Mouse (Mus musculus): Measurements from ENCODE around the gene Ldlrad3.

Ldlrad3 gene

GRCm38 (mm10) chr2:102034513-102034879, 151.7 kb downstream of the Ldlrad3 start:
- DNase-seq (ENCODE audit: low spot score): no peak

- DNase-seq (ENCODE audit: low spot score): no peak
These were observed 152.2 kb downstream of the Ldlrad3 start for GRCm38 (mm10) chr2:102033818-102034512.

GRCm38 (mm10) chr2:102032713-102033343, 153.4 kb downstream of the Ldlrad3 start:
- no peak for DNase-seq (ENCODE audit: low spot score)

GRCm38 (mm10) chr2:102030652-102031051, 155.5 kb downstream of the Ldlrad3 start:
- peak; percentile 22 for DNase-seq (ENCODE audit: low spot score)

- DNase-seq (ENCODE audit: low spot score): no peak
These were observed 156.0 kb downstream of the Ldlrad3 start for GRCm38 (mm10) chr2:102030152-102030551.

- DNase-seq (ENCODE audit: low spot score): no peak
These were observed 156.5 kb downstream of the Ldlrad3 start for GRCm38 (mm10) chr2:102029682-102030081.

GRCm38 (mm10) chr2:102027265-102027664, 158.9 kb downstream of the Ldlrad3 start:
- no peak for DNase-seq (ENCODE audit: low spot score)

GRCm38 (mm10) chr2:102026156-102026555, 160.0 kb downstream of the Ldlrad3 start:
- DNase-seq (ENCODE audit: low spot score): no peak

GRCm38 (mm10) chr2:102024483-102024882, 161.7 kb downstream of the Ldlrad3 start:
- DNase-seq (ENCODE audit: low spot score): no peak

GRCm38 (mm10) chr2:102021371-102022084, 164.7 kb downstream of the Ldlrad3 start:
- DNase-seq (ENCODE audit: low spot score): no peak

- DNase-seq (ENCODE audit: low spot score): no peak
These were observed 165.6 kb downstream of the Ldlrad3 start for GRCm38 (mm10) chr2:102020546-102020945.

- DNase-seq (ENCODE audit: low spot score): no peak
These were observed 171.6 kb downstream of the Ldlrad3 start for GRCm38 (mm10) chr2:102014538-102015113.

GRCm38 (mm10) chr2:102011311-102011975, 174.7 kb downstream of the Ldlrad3 start:
- DNase-seq (ENCODE audit: low spot score): no peak

- DNase-seq (ENCODE audit: low spot score): no peak
These were observed 176.4 kb downstream of the Ldlrad3 start for GRCm38 (mm10) chr2:102009766-102010265.

GRCm38 (mm10) chr2:102006143-102006542, 180.0 kb downstream of the Ldlrad3 start:
- no peak for DNase-seq (ENCODE audit: low spot score)

- no peak for DNase-seq (ENCODE audit: low spot score)
These were observed 180.7 kb downstream of the Ldlrad3 start for GRCm38 (mm10) chr2:102005377-102006007.

GRCm38 (mm10) chr2:102003776-102004264, 182.4 kb downstream of the Ldlrad3 start:
- no peak for DNase-seq (ENCODE audit: low spot score)

GRCm38 (mm10) chr2:102002974-102003775, 183.0 kb downstream of the Ldlrad3 start:
- no peak for DNase-seq (ENCODE audit: low spot score)

- no peak for DNase-seq (ENCODE audit: low spot score)
These were observed 183.7 kb downstream of the Ldlrad3 start for GRCm38 (mm10) chr2:102002408-102002973.

GRCm38 (mm10) chr2:102001661-102002060, 184.5 kb downstream of the Ldlrad3 start:
- no peak for DNase-seq (ENCODE audit: low spot score)

Measured in urinary bladder, postnatal 25 days (tissue).